Mouse (Mus musculus) adrenal gland (tissue): ENCODE results near the gene Plin4.

Experiments
- intact Hi-C: fragments of 180-260 bp; cut with DNase I; formaldehyde crosslinking; loops from one replicate; pipeline ENCODE4 v1.15.1; 2025
- long read RNA-seq, 2 experiments: library from polyadenylated mRNA; unstranded; transcript quantifications; one replicate each; pipeline ENCODE4 v2.0.0; 2020; ENCODE audit warnings: borderline replicate concordance in 1 of 2; ENCODE audit not compliant: insufficient replicate concordance in 1 of 2

Gene Plin4
- long read RNA-seq, experiment 1 = 0 reads
- long read RNA-seq, experiment 2 = 0 reads

GRCm38 (mm10) chr17:56109219-56110051 is at the start of gene Plin4:
Gene Plin4 (minus strand): TSS chr17:56109803.
- intact Hi-C loops = no loop called here

GRCm38 (mm10) chr17:56153643-56154042 is 44.0 kb upstream of the Plin4 start:
- intact Hi-C loops = no loop called here

DNA sequence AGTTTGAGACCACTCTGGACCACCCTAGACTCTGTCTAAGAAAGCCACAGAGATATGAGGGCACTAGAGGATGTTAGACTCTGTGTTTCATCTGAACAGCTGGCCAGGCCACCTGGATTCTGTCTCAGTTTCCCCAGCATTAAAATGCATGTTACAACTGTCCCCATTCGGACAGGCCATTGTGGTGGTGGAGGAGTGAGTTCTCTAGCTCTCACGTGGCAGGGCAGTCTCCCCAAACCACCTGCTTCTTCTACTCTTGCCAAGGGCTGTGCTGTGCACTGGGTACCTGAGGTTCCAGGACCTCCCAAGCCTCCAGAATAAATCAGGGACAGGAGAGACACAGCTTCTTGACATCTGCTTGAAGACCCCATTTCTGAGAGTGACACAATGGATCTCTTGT is 40.3 kb upstream of the Plin4 start:
- intact Hi-C loops = no loop called here

- intact Hi-C loops = no loop called here
Observed at GRCm38 (mm10) chr17:56148790-56149618, 39.4 kb upstream of the Plin4 start.

GRCm38 (mm10) chr17:56148280-56148679 is 38.7 kb upstream of the Plin4 start:
- intact Hi-C loops = no loop called here

- intact Hi-C loops = no loop called here
Observed at GRCm38 (mm10) chr17:56147420-56147819, 37.8 kb upstream of the Plin4 start.

GRCm38 (mm10) chr17:56146131-56146530 is 36.5 kb upstream of the Plin4 start:
- intact Hi-C loops = no loop called here

GRCm38 (mm10) chr17:56144546-56144945 is 34.9 kb upstream of the Plin4 start:
- intact Hi-C loops = no loop called here

DNA sequence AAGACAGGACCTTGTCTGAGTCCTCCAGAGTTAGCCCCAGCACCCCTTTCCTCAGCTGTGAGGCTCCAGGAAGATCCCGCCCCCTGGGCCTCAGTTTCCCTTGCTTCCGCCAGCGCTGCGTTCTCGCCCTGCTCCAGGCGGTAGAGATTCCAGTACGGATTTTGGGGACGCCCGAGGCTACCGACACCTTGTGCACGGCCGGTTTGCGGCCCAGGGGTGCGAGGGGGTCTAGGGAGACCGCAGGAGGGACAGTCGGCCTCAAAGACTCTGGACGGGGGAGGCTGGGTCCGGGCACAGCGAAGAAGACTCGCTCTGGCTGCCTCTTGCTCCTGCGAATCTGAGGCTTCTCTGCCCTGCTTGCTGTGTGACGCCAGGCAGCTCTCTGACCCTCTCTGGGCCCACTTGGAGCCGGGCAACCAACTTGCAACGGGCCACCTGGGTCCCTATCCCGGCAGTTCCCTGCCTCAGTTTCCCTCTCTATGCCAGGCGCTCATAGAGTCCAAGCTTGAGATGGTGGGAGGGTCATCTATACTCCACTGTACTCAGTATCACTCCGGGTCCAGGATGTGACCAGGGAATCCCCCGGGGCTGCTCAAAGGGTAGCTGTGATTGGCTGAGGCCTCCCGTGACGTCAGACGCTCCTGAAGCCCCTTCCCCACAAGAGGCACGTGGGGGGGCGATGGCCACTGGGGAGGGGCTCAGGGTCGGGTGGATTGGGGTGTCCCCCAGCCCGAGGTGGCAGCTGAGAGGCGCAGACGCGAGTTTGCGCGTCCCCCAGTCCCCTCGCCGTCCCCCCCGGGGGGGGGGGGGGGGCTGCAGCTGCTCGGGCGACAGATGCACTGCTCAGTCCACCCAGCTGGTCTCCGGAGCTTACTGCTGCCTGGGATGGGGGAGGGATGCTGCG is 32.4 kb upstream of the Plin4 start:
- intact Hi-C loops = no loop called here

DNA sequence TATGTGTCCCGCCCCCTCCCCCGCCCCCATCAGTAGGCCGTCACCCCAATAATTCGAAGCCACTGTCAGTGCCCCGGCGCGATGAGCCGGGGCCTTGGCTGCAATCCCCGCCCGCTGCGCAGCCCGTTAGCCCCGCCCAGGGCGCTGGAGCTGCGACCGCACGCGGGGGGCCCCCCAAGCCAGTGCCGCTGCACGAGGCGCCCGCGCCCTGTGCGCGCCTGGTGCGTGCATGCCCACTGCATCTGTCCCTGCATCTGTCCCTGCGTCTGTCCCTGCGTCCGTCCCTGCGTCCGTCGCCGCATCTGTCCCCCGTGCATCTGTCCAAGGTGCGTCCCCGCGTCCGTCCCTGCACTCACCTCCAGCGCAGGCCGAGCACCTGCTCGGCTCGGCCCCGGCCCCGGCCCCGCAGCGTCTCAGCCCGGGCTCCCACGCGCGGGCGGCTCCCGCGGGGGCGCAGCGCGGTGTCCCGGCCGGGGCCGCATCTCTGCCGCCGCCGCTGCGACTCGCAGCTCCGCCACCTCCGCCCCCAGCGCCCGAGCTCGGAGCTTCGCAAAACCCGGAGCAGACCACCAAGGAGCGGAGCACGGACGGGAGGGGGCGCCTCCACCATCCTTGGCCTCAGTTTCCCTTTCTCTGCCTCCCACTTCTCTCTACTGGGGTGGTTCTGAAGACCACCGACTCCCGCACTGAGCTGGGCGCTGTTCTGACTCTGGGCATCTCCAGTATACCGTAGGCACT is 30.4 kb upstream of the Plin4 start, which contains the start of gene Sema6b:
TSS of gene Sema6b (minus strand) at position 486 of the 738 bp plus-strand sequence.
- intact Hi-C loops = no loop called here

- intact Hi-C loops = no loop called here
Observed at GRCm38 (mm10) chr17:56139355-56139754, 29.8 kb upstream of the Plin4 start.

DNA sequence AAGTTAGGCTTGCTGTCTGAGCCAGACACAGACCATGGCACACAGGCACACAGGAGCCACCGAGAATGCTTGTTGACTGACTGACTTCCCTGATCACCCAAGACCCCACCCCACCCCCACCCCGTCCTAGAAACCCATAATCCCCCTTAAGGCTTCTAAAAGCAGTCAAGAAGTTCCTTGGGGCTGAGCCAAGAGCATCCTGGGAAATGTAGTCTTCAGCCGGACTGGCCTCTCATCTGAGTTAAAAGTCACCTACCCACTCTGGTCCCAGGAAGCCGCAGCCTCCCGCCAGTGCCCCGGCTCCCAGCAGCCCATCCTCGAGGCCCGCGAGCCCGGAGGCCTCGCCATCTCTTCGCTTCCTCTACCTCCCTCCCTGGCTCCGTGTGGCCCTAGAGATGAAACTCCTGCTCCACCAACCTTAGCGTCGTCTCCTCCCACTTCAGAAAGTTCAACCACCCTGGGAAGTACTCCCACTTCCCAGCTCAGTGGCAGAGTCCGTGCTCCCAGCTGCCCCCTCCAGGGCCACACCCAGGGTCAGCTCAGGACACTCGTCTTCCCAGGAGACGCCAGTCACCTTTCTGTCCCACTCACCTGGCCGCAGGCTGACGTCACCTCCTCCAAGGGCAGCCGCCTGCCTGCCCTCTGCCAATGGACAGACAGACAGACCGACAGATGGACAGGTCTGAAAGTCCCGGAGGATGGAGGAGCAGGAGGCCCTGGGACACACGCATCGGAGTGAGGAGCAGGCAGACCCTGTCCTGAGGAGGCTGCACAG is 28.4 kb upstream of the Plin4 start:
- intact Hi-C loops = no loop called here

DNA sequence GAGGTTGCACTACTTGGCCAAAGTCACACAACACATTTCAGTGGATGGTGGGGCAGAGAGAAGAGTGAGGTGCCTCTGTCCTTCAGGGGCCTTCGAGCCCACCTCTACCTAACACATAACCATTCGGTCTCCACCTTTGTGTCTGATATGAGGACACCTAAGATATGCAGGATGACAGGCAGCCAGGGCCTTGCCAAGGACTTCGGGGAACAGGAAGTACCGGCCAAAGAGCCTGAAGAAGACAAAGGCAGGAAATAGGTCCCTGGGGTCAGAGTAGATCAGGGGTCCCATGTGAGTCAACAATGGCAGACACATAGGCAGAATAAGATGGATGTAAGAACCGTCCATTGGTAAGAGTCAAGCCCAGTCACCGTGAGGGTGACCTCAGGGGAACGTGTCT is 27.0 kb upstream of the Plin4 start:
- intact Hi-C loops = no loop called here

DNA sequence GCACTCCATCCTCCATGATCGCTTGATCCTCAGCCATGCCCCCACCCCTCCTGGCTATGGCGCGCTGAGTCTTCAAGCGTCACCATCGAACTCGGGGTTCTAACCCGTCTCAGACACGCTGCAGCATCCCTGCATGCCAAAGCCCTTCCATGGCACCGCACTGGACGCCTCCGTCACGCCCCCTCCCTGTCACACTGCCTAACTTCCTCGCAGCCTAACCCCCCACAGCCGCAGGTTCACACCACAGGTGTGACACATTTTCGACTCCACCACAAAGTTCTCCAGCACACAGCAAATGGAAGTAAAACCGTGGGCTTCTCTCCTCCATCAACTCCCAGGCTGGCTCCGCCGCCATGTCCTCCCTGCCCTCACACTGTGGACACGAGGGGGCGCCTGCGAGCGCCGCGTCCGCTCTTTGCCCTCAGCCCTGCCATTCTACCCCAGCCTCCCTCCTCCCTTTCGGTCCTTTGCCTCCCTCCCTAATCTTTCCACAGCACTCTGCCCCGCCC is 24.9 kb upstream of the Plin4 start:
- intact Hi-C loops = no loop called here

DNA sequence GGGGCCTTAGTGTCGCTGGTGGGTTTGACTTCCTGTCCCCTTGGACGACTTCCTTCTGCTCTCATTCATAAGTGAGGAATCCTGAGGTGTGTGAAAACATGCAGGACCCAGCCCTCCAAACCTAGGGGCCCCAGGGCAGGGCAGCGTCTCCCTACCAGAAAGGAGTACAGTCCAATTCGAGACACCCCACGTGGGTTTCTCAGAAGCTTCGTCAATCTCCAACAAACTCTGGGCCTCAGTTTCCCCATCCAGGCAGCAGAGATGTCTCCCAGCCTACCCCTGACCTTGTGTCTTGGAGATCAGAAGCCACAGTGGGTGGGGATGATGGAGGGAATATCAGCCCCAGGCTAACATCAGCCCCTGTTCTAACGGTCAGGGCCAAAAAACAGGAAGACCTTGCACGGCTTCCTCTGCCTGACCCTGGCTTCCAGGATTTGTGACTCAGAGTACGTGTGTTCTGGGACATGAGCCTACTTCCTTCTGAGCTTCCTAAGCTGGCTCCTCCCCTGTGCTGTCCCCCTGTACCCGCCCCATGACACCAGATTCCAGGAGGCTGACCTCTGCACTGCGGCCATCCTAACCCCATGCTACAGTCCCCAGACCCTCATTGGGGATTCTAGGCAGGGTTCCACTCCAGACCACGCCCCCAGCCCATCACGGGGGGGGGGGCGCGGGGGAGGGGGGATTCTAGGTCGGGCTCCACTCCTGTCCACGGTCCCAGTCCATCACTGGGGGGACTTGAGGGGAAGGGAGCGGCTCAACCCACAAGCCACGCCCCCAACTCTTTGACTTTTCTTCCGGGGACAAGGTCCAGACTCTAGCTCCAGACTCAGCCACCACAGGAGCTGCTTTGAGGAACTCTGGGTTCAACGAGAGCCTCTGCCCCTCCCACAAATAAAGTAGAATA is 24.1 kb upstream of the Plin4 start:
- intact Hi-C loops = loop anchor here (1.0 to 2.0 kb wide), 2 partner anchors 25 to 122 kb away; no protein-coding TSS in a partner anchor

GRCm38 (mm10) chr17:56132661-56133060 is 23.1 kb upstream of the Plin4 start:
- intact Hi-C loops = loop anchor here (1.0 to 2.0 kb wide), 2 partner anchors 26 to 123 kb away; no protein-coding TSS in a partner anchor

DNA sequence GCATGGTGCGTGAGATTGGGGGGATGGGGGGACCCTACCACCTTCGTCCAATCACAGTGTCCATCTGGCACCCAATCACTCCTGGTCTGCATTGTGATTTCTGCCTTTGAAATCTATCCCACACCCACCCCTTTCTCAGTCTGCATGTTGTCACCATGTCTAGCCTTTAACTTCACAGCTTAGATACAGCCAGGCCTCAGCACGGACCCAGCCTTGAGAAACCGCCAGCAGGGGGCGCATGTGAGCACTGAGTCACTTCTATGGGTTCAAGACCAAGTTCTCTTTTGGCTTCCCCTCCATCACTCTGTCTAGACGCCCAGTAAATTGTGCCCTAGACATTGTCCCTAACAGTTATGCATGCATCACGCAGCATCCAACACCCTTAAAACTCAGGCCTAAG is 22.2 kb upstream of the Plin4 start:
- intact Hi-C loops = loop anchor here (2.0 kb wide), 1 partner anchor 27 kb away; no protein-coding TSS in a partner anchor

DNA sequence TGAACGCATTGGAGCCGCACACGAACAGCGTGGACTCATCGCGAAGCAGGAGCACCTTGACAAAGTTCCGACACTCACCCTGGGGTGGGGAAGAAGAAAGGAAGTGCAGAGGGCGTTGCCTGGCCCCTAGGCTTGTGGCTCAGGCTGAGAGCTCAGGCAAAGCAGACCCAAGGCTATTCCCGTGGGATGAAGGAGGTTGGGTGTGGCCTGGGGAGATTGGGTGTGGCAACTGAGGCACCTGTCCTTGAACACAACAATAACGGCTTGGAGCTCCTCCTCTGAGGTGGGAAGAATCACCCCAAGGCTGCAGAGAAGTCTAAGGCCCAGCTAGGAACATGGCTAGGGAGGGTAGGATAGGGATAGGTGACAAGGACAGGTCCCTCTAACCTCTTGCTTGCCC is 21.5 kb upstream of the Plin4 start:
- intact Hi-C loops = no loop called here
